Mouse (Mus musculus): ENCODE measurements at regions not wholly inside any gene's neighbourhood (a gene's known extent, or its start where the extent isn't known, plus 50 kb on each side); places are given as distances from the start of the nearest gene placed in this dataset.

DNA sequence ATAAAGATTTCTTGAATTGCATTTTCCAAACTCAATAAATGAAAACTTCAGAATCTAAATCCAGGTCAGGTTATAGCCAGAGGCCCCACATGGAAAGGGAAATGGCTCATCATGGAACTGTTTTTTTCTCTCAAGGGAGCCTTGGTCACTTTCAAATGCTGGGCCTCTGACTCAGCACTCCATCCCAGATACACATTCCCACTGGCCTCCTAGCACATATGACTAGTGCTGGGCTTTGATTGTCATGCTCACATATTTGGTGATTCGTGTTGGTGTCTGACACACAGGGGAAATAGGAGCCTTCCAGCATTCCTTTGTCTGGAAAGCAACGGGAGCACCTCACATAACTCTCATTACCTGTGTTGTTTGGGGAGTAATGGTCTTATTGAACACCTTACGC lies 183.5 kb upstream of the Il12b start:
- no peak for DNase-seq (ENCODE audit: extremely low read depth, low read depth)

DNA sequence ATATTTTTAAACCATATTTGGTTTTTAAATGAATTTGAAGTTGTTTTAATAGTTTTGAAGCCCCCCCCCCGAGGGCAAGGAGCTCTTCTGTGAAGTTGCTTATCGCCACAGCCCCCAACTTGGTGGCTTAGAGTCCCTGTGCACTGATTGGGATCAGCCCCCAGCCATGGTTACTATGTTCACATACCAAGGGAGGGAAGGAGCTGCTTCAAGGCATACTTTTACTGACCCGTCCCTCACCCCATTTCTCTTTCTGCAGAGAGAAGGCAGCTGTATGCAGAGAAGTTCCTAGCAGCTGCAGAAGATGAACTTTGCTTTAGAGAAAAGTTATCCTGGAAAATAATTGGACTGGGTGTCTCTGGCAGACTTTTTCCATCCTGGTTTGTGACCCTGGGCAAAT lies 179.9 kb upstream of the Il12b start:
- no peak for DNase-seq (ENCODE audit: extremely low read depth, low read depth)

GRCm38 (mm10) chr11:44229996-44230395 lies 169.9 kb upstream of the Il12b start:
- no peak for DNase-seq (ENCODE audit: extremely low read depth, low read depth)

DNA sequence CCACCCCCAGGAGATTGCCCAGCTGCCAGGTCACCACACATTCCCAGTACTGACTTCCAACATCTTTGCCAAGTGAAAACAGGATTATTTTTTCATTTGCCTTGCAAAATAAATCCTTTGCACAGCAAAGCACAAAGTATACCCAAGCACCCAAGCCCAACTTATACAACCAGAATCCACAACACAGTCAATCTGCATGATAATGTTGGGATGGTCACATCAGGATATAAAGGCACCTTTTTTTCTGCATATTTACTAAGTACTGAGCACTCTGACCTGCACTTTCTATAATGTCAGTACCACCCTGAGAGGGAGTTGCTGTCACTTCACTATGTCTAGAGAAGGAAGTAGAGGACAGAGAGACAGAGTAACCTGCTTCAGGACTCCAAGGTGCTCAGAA lies 164.4 kb upstream of the Il12b start:
- no peak for DNase-seq (ENCODE audit: extremely low read depth, low read depth)

GRCm38 (mm10) chr11:44238051-44238450 lies 161.8 kb upstream of the Il12b start:
- no peak for DNase-seq (ENCODE audit: extremely low read depth, low read depth)

- DNase-seq (ENCODE audit: extremely low read depth, low read depth): no peak
Observed at GRCm38 (mm10) chr11:44238598-44238997, 161.3 kb upstream of the Il12b start.

- no peak for DNase-seq (ENCODE audit: extremely low read depth, low read depth)
Observed at GRCm38 (mm10) chr11:44243184-44243583, 156.7 kb upstream of the Il12b start.

GRCm38 (mm10) chr11:44251821-44252220 lies 148.0 kb upstream of the Il12b start:
- no peak for DNase-seq (ENCODE audit: extremely low read depth, low read depth)

DNA sequence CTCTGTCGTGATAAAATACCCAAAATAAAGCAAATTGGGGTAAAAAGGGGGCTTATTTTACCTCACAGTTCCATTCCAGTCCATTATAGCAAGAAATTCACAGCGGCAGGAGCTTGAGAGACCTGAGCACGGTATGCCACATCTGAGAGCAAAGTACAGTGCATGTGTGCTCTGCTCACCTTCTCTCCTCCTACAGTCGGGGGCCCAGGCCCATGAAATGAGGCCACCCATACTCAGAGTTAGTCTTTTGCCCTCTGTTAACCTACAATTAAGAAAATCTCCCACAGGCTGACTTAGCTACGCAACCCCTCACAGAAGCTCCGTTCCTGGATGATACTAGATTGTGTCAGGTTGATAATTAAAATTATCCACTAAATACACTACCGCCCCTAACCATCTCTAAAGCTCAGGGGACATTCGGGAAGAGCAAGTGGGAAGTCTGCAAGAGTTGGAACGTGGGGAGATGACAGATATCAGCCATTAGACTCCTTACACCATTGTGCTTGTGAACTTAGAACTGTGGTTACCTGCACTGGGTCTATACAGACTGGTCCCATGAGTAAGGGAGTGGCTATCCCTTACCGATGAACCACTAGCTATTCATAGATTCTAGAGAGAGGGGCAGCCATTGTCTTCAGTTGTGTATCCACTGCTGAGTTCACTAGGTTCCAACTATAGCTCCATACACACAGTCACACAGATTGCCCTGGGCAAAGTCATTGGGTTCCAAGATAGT lies 139.3 kb upstream of the Il12b start:
- no peak for DNase-seq (ENCODE audit: extremely low read depth, low read depth)

DNA sequence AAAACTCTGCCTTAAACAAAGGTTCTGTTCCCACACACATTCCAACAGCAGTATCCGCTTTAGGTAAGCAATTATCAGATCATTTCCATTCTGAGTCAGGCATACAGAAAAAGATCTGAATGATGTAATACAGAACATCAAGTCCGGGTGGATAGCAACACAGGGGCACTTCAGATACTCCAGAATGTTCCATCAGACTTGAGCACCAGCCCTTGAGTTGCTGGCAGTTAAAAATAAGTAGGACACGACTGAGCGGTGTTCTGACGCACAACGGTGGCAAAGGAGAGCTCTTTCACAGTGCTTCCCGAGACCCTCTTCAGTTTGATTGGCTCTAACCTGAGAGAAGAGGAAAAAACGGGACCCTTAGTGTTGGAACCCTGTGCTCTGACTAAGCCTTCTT lies 138.2 kb upstream of the Il12b start:
- no peak for DNase-seq (ENCODE audit: extremely low read depth, low read depth)

GRCm38 (mm10) chr11:44262571-44262970 lies 137.3 kb upstream of the Il12b start:
- no peak for DNase-seq (ENCODE audit: extremely low read depth, low read depth)

DNA sequence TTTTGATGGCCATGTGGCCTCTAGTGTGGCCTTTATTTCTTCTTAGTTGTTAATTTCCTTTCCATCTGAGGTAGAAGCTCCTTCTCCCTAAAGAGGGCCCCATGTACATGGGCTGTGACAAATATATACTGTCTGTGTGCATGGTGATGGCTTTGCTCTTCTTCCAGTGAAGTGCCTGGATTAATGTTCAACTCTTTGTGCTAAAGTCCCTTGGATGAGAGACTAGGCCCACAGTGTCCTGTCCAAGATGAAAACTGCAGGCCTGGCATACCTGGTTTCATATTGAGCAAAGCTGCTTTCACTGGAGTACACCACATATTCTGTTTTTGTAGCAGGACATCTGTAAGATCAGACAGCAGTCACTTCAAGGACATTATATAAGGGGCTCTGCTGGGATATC lies 127.6 kb upstream of the Il12b start:
- DNase-seq (ENCODE audit: extremely low read depth, low read depth): no peak

DNA sequence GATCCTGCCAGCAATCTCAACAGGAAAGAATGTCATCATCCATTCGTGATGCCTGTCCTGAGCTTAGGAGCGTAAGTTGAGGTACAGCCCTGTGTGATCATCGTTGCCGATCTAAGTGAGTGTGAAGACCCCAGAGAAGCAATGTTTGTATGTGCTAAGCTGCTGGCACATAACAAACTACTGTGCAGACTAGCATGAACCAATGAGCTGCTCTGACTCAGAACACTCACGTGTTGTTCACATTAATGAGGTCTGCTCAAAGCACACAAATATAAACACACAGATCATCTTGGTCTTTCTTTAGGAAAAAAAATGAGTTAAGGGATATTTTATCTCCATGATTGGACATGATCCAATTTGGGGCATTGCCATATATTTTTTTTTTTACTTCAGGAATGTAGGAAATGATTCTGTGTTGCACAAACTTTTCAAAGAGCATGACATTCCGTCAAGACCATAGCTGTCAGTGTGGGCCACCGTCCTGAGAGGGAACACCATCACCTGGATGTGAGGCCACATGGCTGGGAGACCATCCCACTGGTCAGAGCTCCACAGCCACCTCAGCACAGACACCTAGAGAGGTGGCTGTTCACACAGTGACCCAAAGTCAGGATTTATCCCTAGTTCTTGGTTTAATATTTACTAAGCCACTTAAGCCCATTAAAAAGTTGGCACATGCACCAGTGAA lies 121.2 kb upstream of the Il12b start:
- DNase-seq (ENCODE audit: extremely low read depth, low read depth): no peak

GRCm38 (mm10) chr11:44285961-44286360 lies 113.9 kb upstream of the Il12b start:
- no peak for DNase-seq (ENCODE audit: extremely low read depth, low read depth)

DNA sequence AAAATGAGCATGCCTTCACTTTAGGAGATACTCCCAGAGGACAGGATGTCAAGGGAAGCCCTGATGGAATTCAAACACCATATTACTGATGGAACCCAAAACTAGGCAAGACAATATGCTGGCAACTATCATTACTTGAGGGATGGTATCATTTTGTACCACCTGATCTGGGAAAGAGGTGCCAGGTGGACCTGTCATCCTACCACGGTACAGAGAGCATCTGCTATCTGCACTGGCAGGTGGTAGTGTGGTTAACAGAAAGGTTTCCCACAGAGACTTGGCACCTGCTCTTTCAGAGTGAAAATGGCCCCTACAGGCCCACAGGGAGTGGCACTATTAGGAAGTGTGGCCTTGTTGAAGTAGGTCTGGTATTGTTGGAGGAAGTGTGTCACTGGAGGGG lies 111.0 kb upstream of the Il12b start:
- DNase-seq (ENCODE audit: extremely low read depth, low read depth): no peak

DNA sequence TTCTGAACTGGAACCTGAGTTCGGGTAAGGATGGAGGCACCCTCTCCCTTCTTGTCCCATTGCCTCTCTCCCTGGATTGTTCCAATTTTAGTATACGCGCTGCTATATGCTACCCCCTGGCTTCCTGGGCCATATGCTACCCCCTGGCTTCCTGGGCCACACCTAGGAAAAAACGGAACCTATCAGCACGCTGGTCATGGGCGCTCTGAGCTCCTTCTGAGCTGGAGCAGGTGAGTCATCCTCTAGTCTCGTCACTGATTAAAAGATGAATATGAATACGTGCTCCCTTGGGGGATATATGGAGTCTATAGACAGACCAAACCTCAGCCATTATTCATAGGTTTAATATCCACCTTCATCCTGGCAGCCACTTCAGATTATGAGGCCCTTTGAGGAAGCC lies 96.1 kb upstream of the Il12b start:
- no peak for DNase-seq (ENCODE audit: extremely low read depth, low read depth)

GRCm38 (mm10) chr11:44316061-44316460 lies 83.8 kb upstream of the Il12b start:
- DNase-seq (ENCODE audit: extremely low read depth, low read depth): no peak

DNA sequence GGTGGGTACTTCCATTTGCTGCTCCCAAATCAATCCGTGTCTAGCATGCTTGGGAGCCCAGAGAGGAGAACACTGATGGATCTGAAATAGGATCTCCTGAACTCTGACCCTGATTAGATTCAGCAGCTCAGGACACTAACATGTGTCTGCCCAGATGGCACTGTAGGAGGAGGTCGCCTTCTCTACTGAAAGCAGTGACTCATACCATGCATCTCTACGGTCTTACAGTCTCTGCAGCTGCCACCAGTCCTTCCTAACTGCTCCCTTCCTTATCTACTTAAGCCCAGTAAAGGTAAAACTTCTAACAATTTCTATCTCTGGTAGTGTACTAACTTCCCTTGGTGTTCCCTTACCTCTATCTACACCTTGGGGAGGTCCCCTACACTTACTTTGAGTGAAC lies 80.7 kb upstream of the Il12b start:
- DNase-seq (ENCODE audit: extremely low read depth, low read depth): no peak

DNA sequence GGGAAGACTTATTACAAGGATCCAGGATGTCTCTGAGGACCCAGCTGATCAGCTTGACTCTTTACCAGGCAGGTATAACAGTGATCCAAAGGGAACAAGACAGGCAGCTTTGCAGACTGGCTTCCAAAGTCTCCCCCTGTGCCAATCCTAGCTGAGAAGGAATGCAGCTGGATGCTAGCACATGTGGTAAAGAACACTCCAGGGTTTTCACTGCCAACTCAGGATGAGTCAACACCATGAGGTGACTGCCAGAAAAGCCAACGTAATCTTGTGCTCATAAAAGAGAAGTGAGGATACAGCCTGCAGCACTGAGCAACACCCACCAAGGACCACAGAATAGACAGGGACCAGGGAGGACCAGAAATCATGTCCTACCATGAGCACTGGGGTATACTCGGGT lies 76.5 kb upstream of the Il12b start:
- no peak for DNase-seq (ENCODE audit: extremely low read depth, low read depth)

GRCm38 (mm10) chr11:44325066-44325465 lies 74.8 kb upstream of the Il12b start:
- no peak for DNase-seq (ENCODE audit: extremely low read depth, low read depth)

DNA sequence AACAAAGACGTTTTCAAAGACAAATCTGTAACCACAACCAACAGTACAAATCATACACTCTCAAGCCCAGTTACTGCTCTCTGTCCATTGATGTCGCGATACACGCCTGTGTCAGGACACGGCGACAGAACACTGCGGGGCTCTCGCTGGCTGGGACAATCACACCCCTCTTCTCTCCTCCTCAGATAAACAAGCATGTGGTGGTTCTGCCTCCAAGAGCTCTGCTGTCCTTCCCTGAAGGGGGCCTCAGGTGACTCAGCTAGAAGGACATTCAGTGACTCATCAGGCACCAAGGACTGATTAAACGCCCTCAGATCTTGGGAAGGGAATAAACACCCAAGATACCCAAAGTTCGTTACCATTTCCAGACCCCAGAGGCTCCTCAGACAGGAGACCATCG lies 74.3 kb upstream of the Il12b start:
- DNase-seq (ENCODE audit: extremely low read depth, low read depth): no peak

GRCm38 (mm10) chr11:44329503-44329902 lies 70.4 kb upstream of the Il12b start:
- no peak for DNase-seq (ENCODE audit: extremely low read depth, low read depth)

DNA sequence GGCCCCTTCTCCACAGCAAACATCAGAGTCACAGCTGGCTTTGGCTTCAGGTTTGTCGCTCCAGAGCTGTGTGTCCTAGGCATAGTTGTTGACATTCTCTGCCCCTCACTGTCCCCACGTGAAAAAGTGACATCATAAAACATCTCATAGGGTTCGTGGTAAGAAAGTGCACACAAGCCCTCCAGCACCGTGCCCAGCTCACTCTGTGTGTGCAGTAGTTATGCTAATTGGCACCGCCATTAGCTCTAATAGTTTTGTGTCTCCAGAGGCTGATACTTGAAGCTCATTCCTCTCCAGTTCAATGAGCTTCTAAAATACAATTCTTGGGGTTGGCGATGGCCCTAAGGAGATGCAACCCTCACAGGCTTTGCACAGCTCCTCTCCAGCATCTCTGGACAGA lies 69.4 kb upstream of the Il12b start:
- no peak for DNase-seq (ENCODE audit: extremely low read depth, low read depth)
